Mouse (Mus musculus) hindbrain, embryonic 11.5 days (tissue): ENCODE measurements at regions not wholly inside any gene's neighbourhood (a gene's known extent, or its start where the extent isn't known, plus 50 kb on each side); places are given as distances from the start of the nearest gene placed in this dataset.

ENCODE experiments used
- ATAC-seq: fragments of 200-750 bp; cut with Nextera tagmentation; 2 replicates; pipeline ENCODE4 v1.8.0; 2017; ENCODE audit warnings: mild to moderate bottlenecking, moderate TSS enrichment, moderate library complexity; ENCODE audit not compliant: low FRiP score
- DNase-seq: peaks from one replicate; pipeline ENCODE4 v3.0.0-alpha.2; 2015; ENCODE audit warnings: low spot score
- H3K27ac ChIP-seq: fragments of 300-500 bp; sonication (generic); 2 replicates; pipeline ENCODE4 v1.5.1; 2014; ENCODE audit warnings: mild to moderate bottlenecking, low read depth, low read length
- H3K27me3 ChIP-seq: fragments of 300-500 bp; sonication (generic); 2 replicates; pipeline ENCODE4 v1.6.1; 2014; ENCODE audit warnings: mild to moderate bottlenecking, low read length, moderate library complexity, mixed read lengths; ENCODE audit not compliant: control insufficient read depth, insufficient read depth
- H3K36me3 ChIP-seq: fragments of 300-500 bp; sonication (generic); 2 replicates; pipeline ENCODE4 v1.6.1; 2014; ENCODE audit warnings: mild to moderate bottlenecking, low read length, moderate library complexity, mixed read lengths; ENCODE audit not compliant: control insufficient read depth, insufficient read depth
- H3K4me1 ChIP-seq: fragments of 300-500 bp; sonication (generic); replicated peaks from 2 replicates; pipeline ENCODE4 v1.6.1; 2014; ENCODE audit warnings: low read length, mixed read lengths; ENCODE audit not compliant: control insufficient read depth, insufficient read depth
- H3K4me2 ChIP-seq: fragments of 300-500 bp; sonication (generic); replicated peaks from 2 replicates; pipeline ENCODE4 v1.6.1; 2014; ENCODE audit warnings: mild to moderate bottlenecking, low read depth, low read length
- H3K4me3 ChIP-seq: fragments of 300-500 bp; sonication (generic); 2 replicates; pipeline ENCODE4 v1.5.1; 2014; ENCODE audit warnings: low read depth, low read length
- H3K9ac ChIP-seq: fragments of 300-500 bp; sonication (generic); 2 replicates; pipeline ENCODE4 v1.6.1; 2014; ENCODE audit warnings: low read depth, low read length
- H3K9me3 ChIP-seq: fragments of 300-500 bp; sonication (generic); 2 replicates; pipeline ENCODE4 v1.6.1; 2016; ENCODE audit warnings: low read length; ENCODE audit not compliant: control insufficient read depth
- WGBS: fragments of 180-500 bp; shearing (Covaris S2); extraction: QIAGEN DNeasy Blood & Tissue Kit; methylation state at CpG from one replicate; pipeline ENCODE4 v1.1.7; 2014; 5-methylcytosine and 5-hydroxymethylcytosine counted together

- ATAC-seq = no peak
- Histone ChIP-seq H3K9me3 (no peaks in the 10 kb centered on the region), H3K4me2 (no peak overlapping the region)
Measured at GRCm38 (mm10) chr7:136423846-136424531, 470.4 kb upstream of the Mgmt start.

GRCm38 (mm10) chr7:136427164-136427563 lies 467.2 kb upstream of the Mgmt start:
- WGBS = 68% methylated on average over 4 of the region's 4 CpGs
- no peak overlapping the region for H3K4me3 ChIP-seq
- no peak overlapping the region for H3K27ac ChIP-seq
- ATAC-seq (no peak), DNase-seq (peak; percentile 36)
- no peak overlapping the region for H3K9ac ChIP-seq
- H3K9me3 ChIP-seq = no peaks in the 10 kb centered on the region
- H3K27me3 ChIP-seq = no peaks in the 10 kb centered on the region
- H3K4me2 ChIP-seq = no peak overlapping the region
- H3K36me3 ChIP-seq = no peaks in the 10 kb centered on the region
- H3K4me1 ChIP-seq = no peaks in the 10 kb centered on the region

More at GRCm38 (mm10) chr7:136423846-136424531, 470.4 kb upstream of the Mgmt start:
- H3K4me1 ChIP-seq = no peaks in the 10 kb centered on the region
- H3K9ac ChIP-seq = no peak overlapping the region
- no peaks in the 10 kb centered on the region for H3K27me3 ChIP-seq
- no peaks in the 10 kb centered on the region for H3K36me3 ChIP-seq
- no peak overlapping the region for H3K27ac ChIP-seq
- H3K4me3 ChIP-seq = no peak overlapping the region
- WGBS = 68% methylated on average over 8 of the region's 8 CpGs
- DNase-seq = no peak

GRCm38 (mm10) chr7:136430085-136431011 lies 464.1 kb upstream of the Mgmt start:
- no peak overlapping the region for H3K4me3 ChIP-seq
- ATAC-seq = no peak; the same call in 1 of the 2 replicates
- no peak overlapping the region for H3K9ac ChIP-seq
- no peak overlapping the region for H3K4me2 ChIP-seq
- H3K36me3 ChIP-seq = no peaks in the 10 kb centered on the region
- peak; percentile 27 for DNase-seq
- WGBS = 57% methylated on average over 21 of the region's 21 CpGs
- H3K4me1 ChIP-seq = no peaks in the 10 kb centered on the region
- H3K9me3 ChIP-seq = no peaks in the 10 kb centered on the region
- H3K27me3 ChIP-seq = no peaks in the 10 kb centered on the region
- H3K27ac ChIP-seq = no peak overlapping the region

DNA sequence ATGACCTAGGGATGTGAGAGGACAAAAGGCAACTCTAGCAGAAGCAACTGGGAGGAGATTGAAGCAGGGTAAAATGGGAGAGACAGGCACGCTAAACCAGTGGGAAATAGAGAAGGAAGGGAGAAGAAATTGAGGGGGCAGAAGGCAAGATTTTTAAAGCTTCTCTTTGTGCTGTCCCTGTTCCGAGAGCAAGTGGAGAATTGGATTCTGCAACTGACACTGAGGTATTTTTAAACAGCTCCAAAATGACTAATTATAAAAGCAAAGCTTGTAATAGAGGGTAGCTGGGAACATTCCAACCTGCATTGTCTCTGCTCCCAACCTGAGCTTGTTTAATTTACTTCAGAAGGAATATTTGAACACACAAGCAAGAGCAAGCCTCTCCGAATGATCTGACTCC lies 460.7 kb upstream of the Mgmt start:
- Histone ChIP-seq H3K4me1 (no peaks in the 10 kb centered on the region), H3K27ac (no peak overlapping the region), H3K4me2 (no peak overlapping the region), H3K36me3 (no peaks in the 10 kb centered on the region), H3K27me3 (no peaks in the 10 kb centered on the region), H3K9ac (no peak overlapping the region), H3K9me3 (no peaks in the 10 kb centered on the region), H3K4me3 (no peak overlapping the region)
- WGBS = 85% methylated on average over 3 of the region's 3 CpGs
- DNase-seq (no peak), ATAC-seq (no peak)

- no peak for DNase-seq
- no peak overlapping the region for H3K4me2 ChIP-seq
- H3K27me3 ChIP-seq = no peaks in the 10 kb centered on the region
- H3K27ac ChIP-seq = no peak overlapping the region
- no peak overlapping the region for H3K4me3 ChIP-seq
- 84% methylated on average over 13 of the region's 13 CpGs for WGBS
- H3K36me3 ChIP-seq = no peaks in the 10 kb centered on the region
- no peak overlapping the region for H3K9ac ChIP-seq
- no peaks in the 10 kb centered on the region for H3K9me3 ChIP-seq
- ATAC-seq = no peak
- H3K4me1 ChIP-seq = no peaks in the 10 kb centered on the region
Measured at GRCm38 (mm10) chr7:136434510-136434909, 459.9 kb upstream of the Mgmt start.

DNA sequence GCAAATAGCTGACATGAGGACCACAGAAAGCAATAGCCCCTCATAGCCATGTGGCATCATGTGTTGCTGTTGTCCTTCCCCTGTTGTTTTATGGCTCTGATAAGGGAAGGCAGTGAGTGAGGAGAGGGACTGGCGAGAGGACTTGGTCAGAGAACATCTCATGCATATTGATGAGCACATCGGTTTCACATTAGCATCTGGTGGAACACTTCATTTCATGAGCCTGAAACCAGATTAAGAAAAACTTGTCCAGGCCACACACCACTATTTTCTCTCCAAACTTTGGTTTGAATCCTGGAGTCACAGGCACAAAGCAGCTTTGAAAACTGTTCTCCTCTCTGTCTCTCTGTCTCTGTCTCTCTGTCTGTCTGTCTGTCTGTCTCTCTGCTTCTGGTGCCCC lies 451.0 kb upstream of the Mgmt start:
- Histone ChIP-seq H3K9ac (no peak overlapping the region), H3K36me3 (no peaks in the 10 kb centered on the region), H3K9me3 (no peaks in the 10 kb centered on the region), H3K27ac (no peak overlapping the region), H3K4me2 (no peak overlapping the region), H3K27me3 (no peaks in the 10 kb centered on the region), H3K4me1 (no peaks in the 10 kb centered on the region), H3K4me3 (no peak overlapping the region)
- ATAC-seq = no peak
- WGBS = 66% methylated on average over 2 of the region's 2 CpGs
- no peak for DNase-seq

- ATAC-seq (no peak), DNase-seq (no peak)
- H3K9me3 ChIP-seq = no peaks in the 10 kb centered on the region
- no peak overlapping the region for H3K4me2 ChIP-seq
- no peaks in the 10 kb centered on the region for H3K36me3 ChIP-seq
- no peaks in the 10 kb centered on the region for H3K4me1 ChIP-seq
- no peak overlapping the region for H3K9ac ChIP-seq
- H3K4me3 ChIP-seq = no peak overlapping the region
- H3K27me3 ChIP-seq = no peaks in the 10 kb centered on the region; the same call in 1 of the 2 replicates
- WGBS = 88% methylated on average over 6 of the region's 6 CpGs
- no peak overlapping the region for H3K27ac ChIP-seq
Measured at GRCm38 (mm10) chr7:136445091-136445490, 449.3 kb upstream of the Mgmt start.

DNA sequence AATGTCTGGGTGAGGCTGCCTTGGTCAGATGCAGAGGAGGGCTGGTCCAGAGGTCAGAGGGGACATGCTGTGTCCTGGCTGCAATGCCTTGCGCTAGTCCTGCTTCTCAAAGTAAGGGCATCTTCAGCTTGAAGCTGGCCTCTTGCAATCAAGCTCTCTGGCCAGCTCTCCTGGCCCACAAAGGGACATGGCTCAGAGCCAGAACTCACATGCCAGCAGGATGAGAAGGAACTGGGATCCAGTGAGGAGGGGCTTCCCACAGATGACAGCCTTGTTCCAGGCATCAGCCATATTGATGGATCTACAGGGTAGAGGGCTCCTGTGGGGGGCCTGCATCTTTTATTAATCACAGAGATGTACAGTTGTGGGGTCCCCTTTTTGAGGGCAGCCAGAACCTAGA lies 445.1 kb upstream of the Mgmt start:
- H3K9ac ChIP-seq = no peak overlapping the region
- DNase-seq (no peak), ATAC-seq (no peak)
- H3K4me3 ChIP-seq = no peak overlapping the region
- H3K4me2 ChIP-seq = no peak overlapping the region
- 93% methylated on average over 1 of the region's 1 CpGs for WGBS
- no peaks in the 10 kb centered on the region for H3K9me3 ChIP-seq
- H3K4me1 ChIP-seq = no peaks in the 10 kb centered on the region
- H3K36me3 ChIP-seq = no peaks in the 10 kb centered on the region
- no peaks in the 10 kb centered on the region; the same call in 1 of the 2 replicates for H3K27me3 ChIP-seq
- no peak overlapping the region for H3K27ac ChIP-seq
